ENCODE assay signal across 9 mouse cellular contexts in genomic region chr13:25187326-25187710, GRCm38 (mm10).
DNase-seq lines count a peak whose midpoint lies in the region; ATAC-seq lines count a peak whose summit lies in the region.
"Had no signal": no experiment of that assay in that cellular context is flagged by ENCODE, and none has a peak within 500 bp of the region (broad histone marks: within the 10 kb centered on the region; RNA-seq: fewer than 3 reads in every experiment).

No protein-coding gene starts in this region.

- peaks cover 9% of the 10 kb centered on the region; the same call in 1 of the 2 replicates for H3K4me1 ChIP-seq in kidney, embryonic 14.5 days (ENCODE audit: control insufficient read depth, insufficient read depth, low read length)
- peaks cover 14% of the 10 kb centered on the region; the same call in 1 of the 2 replicates for H3K4me1 ChIP-seq in forebrain, embryonic 16.5 days (replicated peaks; ENCODE audit: control insufficient read depth, insufficient read depth, low read length)
- peaks cover 27% of the 10 kb centered on the region for H3K4me1 ChIP-seq in midbrain, embryonic 10.5 days

- 7% methylated on average over 6 of the region's 6 CpGs for WGBS in kidney, embryonic 14.5 days
- WGBS in forebrain, embryonic 16.5 days = 5% methylated on average over 6 of the region's 6 CpGs
- 5% methylated on average over 6 of the region's 6 CpGs for WGBS in midbrain, embryonic 10.5 days

- no peaks in the 10 kb centered on the region for H3K36me3 ChIP-seq in kidney, embryonic 14.5 days (ENCODE audit: control insufficient read depth, insufficient read depth, low read length)
- no peaks in the 10 kb centered on the region for H3K36me3 ChIP-seq in forebrain, embryonic 16.5 days (ENCODE audit: control insufficient read depth, insufficient read depth)
- no peaks in the 10 kb centered on the region for H3K36me3 ChIP-seq in midbrain, embryonic 10.5 days
- H3K36me3 ChIP-seq: liver, embryonic 15.5 days had no signal

- peak; percentile 56; the same call in 1 of the 2 replicates for ATAC-seq in kidney, embryonic 14.5 days (ENCODE audit: low FRiP score, low TSS enrichment)
- peak; percentile 72 for ATAC-seq in forebrain, embryonic 16.5 days

- H3K4me3 ChIP-seq in kidney, embryonic 14.5 days (ENCODE audit: low read length) = no peak overlapping the region
- 0 out of 2 replicates have a peak overlapping the region, but pooled peaks have one; percentile 5 for H3K4me3 ChIP-seq in forebrain, embryonic 16.5 days (replicated peaks; ENCODE audit: low read length)
- H3K4me3 ChIP-seq in midbrain, embryonic 10.5 days = peak overlapping the region; percentile 30
- H3K4me3 ChIP-seq: liver, embryonic 15.5 days had no signal

- H3K4me2 ChIP-seq in kidney, embryonic 14.5 days (replicated peaks; ENCODE audit: low read depth, low read length) = peak overlapping the region; percentile 32
- peak overlapping the region; percentile 36 for H3K4me2 ChIP-seq in forebrain, embryonic 16.5 days (ENCODE audit: low read length)
- H3K4me2 ChIP-seq: liver, embryonic 15.5 days had no signal

- no peak overlapping the region for H3K9ac ChIP-seq in kidney, embryonic 14.5 days (ENCODE audit: low read depth, low read length)
- peak overlapping the region; percentile 46 for H3K9ac ChIP-seq in forebrain, embryonic 16.5 days (replicated peaks; ENCODE audit: low read depth, low read length)
- H3K9ac ChIP-seq: liver, embryonic 15.5 days had no signal

- DNase-seq in kidney, adult 18-20 months = no peak
- DNase-seq in adipocyte (ENCODE audit: low spot score) = peak; percentile 19
- peak; percentile 27 for DNase-seq in midbrain, embryonic 10.5 days (ENCODE audit: low spot score)
- DNase-seq in spleen, postnatal 14 days (ENCODE audit: low spot score in 2 of 2) = no peak
- DNase-seq in urinary bladder, postnatal 10 days (ENCODE audit: low spot score) = no peak
- DNase-seq in spleen, postnatal 36 days (ENCODE audit: low spot score in 2 of 2) = no peak

- no peak overlapping the region; the same call in 1 of the 2 replicates for H3K27ac ChIP-seq in kidney, embryonic 14.5 days (ENCODE audit: low read depth, low read length)
- peak overlapping the region; percentile 35; the same call in 1 of the 2 replicates for H3K27ac ChIP-seq in forebrain, embryonic 16.5 days (ENCODE audit: low read length)
- peak overlapping the region; percentile 63 for H3K27ac ChIP-seq in midbrain, embryonic 10.5 days (replicated peaks)
- H3K27ac ChIP-seq: liver, embryonic 15.5 days had no signal

- H3K9me3 ChIP-seq in kidney, embryonic 14.5 days (ENCODE audit: control insufficient read depth, low read length) = no peaks in the 10 kb centered on the region
- no peaks in the 10 kb centered on the region for H3K9me3 ChIP-seq in forebrain, embryonic 16.5 days (ENCODE audit: control insufficient read depth, low read length)
- H3K9me3 ChIP-seq in midbrain, embryonic 10.5 days (replicated peaks) = no peaks in the 10 kb centered on the region
- H3K9me3 ChIP-seq: liver, embryonic 15.5 days had no signal

- no peaks in the 10 kb centered on the region for H3K27me3 ChIP-seq in kidney, embryonic 14.5 days (ENCODE audit: control insufficient read depth, insufficient read depth, low read length)
- H3K27me3 ChIP-seq in forebrain, embryonic 16.5 days (replicated peaks; ENCODE audit: control insufficient read depth, insufficient read depth, low read length) = no peaks in the 10 kb centered on the region
- H3K27me3 ChIP-seq in midbrain, embryonic 10.5 days (ENCODE audit: low read depth, poor library complexity, severe bottlenecking) = no peaks in the 10 kb centered on the region
- H3K27me3 ChIP-seq: liver, embryonic 15.5 days had no signal

Comparison
In these comparisons a context has a peak if more than half of its experiments do, and no peak if none do; other contexts are left out.
1. DNase-seq: peak in adipocyte (single experiment) and midbrain, embryonic 10.5 days (single experiment); none in kidney, adult 18-20 months (single experiment), spleen, postnatal 14 days (0 of 2), urinary bladder, postnatal 10 days (single experiment) and spleen, postnatal 36 days (0 of 2).